Mouse (Mus musculus): Measurements from ENCODE around the gene Arhgap24. TPM values are rescaled to one million over a fixed set of nuclear protein-coding genes. Genes with fewer than 3 reads are reported as not detected.

The Arhgap24 gene
- total RNA-seq, 2 experiments from 2014 or later, result 0.17 TPM; not detected in 1

DNA sequence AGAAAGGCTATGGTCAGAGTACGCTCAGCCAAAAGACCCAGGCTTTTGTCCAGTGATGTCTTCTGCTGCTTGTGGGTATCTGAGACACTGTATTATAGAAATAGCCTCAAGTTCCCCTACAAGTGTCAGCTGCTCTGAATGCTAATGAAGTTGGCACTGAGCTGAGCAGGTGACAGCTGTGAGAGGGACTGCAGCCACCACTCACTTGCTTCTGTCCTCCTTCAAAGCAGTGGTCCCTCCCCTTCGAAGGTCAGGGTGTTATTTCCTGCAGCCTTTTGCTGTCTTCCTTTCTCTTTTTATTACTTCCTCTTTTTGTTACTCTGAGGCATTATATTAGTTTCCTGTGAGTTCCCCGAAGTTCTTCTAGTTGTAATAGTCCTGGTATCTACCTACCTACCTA lies 16.0 kb downstream of the Arhgap24 start:
- ATAC-seq (replicated peaks; ENCODE audit: low FRiP score, poor library complexity, severe bottlenecking), result no peak

- ATAC-seq (replicated peaks; ENCODE audit: low FRiP score, poor library complexity, severe bottlenecking), result no peak
These were observed 17.6 kb downstream of the Arhgap24 start for GRCm38 (mm10) chr5:102498747-102499146.

- ATAC-seq (replicated peaks; ENCODE audit: low FRiP score, poor library complexity, severe bottlenecking), result no peak
These were observed 21.1 kb downstream of the Arhgap24 start for GRCm38 (mm10) chr5:102502333-102502732.

- ATAC-seq (replicated peaks; ENCODE audit: low FRiP score, poor library complexity, severe bottlenecking), result no peak
These were observed 21.9 kb downstream of the Arhgap24 start for GRCm38 (mm10) chr5:102503066-102503465.

- no peak for ATAC-seq (replicated peaks; ENCODE audit: low FRiP score, poor library complexity, severe bottlenecking)
These were observed 22.7 kb downstream of the Arhgap24 start for GRCm38 (mm10) chr5:102503868-102504267.

DNA sequence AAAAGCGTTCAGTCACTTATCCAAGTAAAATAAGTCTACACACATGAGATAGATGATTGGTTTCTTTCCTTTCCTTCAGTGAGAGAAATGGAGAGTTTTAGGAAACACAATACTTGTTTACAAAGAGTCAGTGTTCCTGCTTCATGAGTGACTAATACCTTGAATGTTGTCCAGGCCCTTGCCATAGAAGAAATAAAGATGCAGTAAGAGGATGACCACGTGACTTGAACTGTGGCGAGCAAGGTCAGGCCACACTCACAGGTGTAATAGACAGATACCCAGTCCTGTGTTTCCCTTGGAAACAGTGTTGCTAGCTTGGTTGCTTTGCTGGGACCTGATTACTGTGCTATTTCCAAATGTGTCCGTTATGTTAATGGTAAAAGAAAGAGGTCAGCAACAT lies 23.4 kb downstream of the Arhgap24 start:
- no peak for ATAC-seq (replicated peaks; ENCODE audit: low FRiP score, poor library complexity, severe bottlenecking)

DNA sequence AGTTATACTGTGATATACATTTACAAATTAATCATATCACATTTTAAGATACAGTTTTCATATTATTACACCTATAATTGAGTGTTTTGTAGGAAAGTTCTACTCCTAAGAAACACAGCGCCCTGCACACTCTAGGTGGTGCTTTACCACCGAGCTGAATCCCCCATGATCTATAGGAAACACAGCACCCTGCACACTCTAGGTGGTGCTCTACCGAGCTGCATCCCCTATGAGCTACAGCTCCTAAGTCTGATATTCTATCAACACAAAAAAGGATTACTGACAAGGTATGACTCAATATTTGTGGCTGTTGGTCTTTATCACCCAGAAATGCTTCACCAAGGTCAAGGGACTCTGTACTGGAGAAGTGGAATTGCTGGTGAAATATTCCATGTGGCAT lies 27.0 kb downstream of the Arhgap24 start:
- no peak for ATAC-seq (replicated peaks; ENCODE audit: low FRiP score, poor library complexity, severe bottlenecking)

DNA sequence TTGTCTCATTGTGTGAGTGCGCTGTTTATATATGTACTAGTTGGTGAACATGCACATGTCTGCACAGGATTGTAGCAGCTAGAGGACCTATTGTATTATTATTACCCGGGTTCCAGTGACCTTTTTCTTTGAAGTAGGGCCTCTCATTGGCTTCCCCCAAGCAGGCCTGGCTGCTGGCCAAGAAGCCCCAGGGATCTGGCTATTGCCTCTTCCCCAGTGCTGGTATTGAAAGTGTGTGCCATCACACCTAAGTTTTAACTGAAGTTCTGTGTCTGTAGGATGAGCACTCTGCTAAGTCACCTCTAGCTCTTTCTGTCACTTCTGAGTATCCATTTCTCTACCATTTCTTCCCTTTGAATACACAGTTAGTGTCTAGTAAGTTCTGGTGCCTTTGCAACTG lies 28.2 kb downstream of the Arhgap24 start:
- no peak for ATAC-seq (replicated peaks; ENCODE audit: low FRiP score, poor library complexity, severe bottlenecking)

- ATAC-seq (replicated peaks; ENCODE audit: low FRiP score, poor library complexity, severe bottlenecking), result no peak
These were observed 30.5 kb downstream of the Arhgap24 start for GRCm38 (mm10) chr5:102511651-102512050.

DNA sequence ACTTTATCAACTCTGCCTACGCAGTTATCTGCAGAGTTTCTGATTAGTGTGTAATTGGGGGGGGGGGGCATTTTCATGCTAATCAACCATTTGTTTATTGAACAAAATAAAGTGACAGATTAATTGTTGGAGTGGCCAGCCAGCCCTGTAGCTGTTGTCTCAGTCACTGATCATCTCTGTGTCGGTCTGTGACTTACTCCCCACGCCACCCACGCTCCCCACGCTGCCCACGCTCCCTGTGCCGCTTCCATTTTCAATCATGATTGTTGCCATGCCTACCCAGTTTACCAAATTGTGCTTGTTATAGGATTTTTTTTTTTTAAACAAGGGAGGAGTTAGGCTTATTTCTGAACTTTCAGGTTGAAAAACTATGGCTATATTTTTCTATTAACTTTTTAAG lies 34.3 kb downstream of the Arhgap24 start:
- ATAC-seq (replicated peaks; ENCODE audit: low FRiP score, poor library complexity, severe bottlenecking), result no peak

DNA sequence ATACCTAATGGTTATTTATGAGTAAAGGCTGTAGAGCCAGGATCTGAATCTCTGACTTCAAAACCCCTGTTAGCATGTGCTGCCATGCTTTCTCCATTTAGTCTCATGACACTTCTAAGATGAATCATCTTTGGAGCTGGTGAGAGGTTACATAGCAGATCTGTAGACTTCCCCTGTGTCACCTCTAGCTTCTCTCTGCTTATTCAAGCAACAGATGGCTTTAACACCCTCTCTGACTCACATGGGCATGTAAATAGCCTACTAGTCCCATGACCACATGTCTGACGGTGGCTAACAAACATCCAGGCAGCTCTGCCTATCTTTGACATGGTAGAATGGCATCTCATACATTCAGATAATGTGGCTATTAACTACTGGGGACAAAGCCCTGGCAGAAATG lies 39.3 kb downstream of the Arhgap24 start:
- ATAC-seq (replicated peaks; ENCODE audit: low FRiP score, poor library complexity, severe bottlenecking), result no peak

DNA sequence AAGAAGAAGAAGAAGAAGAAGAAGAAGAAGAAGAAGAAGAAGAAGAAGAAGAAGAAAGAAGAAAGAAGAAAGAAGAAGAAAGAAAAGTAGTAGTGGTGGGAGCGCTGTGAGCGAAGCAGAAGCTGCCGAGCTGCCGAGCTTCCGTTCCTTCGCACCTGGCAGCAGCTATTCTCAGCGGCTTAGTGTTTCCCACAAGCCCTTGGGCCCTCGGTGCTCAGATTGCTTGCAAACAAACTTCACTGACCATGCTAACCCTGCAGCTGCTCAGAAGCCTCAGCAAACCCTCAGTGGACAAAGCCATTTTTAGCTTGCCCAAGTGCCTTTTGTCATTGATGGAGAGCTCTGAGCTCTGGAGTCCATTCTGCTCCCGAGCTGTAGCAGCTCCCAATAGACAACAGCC lies 54.1 kb downstream of the Arhgap24 start:
- no peak for ATAC-seq (replicated peaks; ENCODE audit: low FRiP score, poor library complexity, severe bottlenecking)

DNA sequence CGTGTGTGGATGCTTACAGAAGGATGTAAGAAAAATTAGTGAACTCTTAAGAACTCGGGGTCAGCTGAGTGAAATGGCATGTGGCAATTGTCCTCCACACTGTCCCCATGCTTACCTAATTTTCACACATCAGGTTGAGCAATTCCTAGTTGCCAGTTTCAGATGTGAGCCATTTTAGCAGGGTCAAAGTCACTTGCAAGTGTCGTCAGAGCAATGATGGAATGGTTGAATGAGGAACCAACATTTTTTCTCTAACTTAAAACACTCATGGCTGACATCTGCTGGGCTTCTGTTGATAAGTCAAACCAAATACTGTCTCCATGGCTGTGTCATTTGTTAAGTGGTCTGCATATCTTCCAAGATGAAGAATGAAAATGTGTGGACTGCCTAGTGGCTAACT lies 56.6 kb downstream of the Arhgap24 start:
- ATAC-seq (replicated peaks; ENCODE audit: low FRiP score, poor library complexity, severe bottlenecking), result no peak

GRCm38 (mm10) chr5:102546296-102546695 lies 65.1 kb downstream of the Arhgap24 start:
- ATAC-seq (replicated peaks; ENCODE audit: low FRiP score, poor library complexity, severe bottlenecking), result no peak

- no peak for ATAC-seq (replicated peaks; ENCODE audit: low FRiP score, poor library complexity, severe bottlenecking)
These were observed 66.6 kb downstream of the Arhgap24 start for GRCm38 (mm10) chr5:102547786-102548185.

DNA sequence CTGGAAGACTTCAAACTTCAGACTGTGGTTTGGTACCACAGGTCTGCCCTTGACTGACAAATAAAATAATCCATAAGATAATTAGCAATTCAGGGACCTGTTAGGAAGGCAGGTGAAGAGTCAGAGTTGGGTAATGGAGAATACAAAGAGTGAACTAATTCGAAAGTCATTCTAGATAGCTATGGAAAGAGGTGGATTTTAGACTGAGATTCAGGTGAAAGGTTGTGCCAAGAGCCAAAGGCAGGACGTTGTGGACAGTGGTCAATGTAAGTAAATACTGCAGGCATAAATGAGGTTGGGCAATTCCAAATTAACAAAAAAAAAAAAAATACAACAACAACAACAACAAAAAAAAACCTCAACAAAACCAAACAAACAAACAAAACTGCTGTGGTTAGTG lies 67.2 kb downstream of the Arhgap24 start:
- ATAC-seq (replicated peaks; ENCODE audit: low FRiP score, poor library complexity, severe bottlenecking), result no peak

- no peak for ATAC-seq (replicated peaks; ENCODE audit: low FRiP score, poor library complexity, severe bottlenecking)
These were observed 69.0 kb downstream of the Arhgap24 start for GRCm38 (mm10) chr5:102550211-102550610.

GRCm38 (mm10) chr5:102550870-102551637 lies 69.9 kb downstream of the Arhgap24 start:
- no peak for ATAC-seq (replicated peaks; ENCODE audit: low FRiP score, poor library complexity, severe bottlenecking)

DNA sequence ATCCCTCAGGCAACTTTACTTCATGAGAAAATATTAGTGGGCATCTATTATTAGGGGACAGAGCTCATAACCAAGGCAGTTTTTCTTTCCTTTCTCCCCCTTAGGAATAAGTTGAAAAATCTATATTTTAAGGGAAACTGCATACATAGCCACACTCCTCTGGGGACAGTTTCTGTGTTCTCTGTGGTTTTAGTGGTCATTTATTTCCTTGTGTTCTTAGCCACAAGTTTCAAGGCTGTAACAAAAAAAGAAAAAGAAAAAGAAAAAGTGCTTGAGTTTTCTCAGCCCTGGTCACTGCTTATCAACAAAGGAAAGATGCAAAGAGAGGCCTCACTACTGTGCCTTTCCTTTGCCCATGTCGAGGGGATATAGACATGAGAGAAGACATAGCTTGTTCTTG lies 71.3 kb downstream of the Arhgap24 start:
- ATAC-seq (replicated peaks; ENCODE audit: low FRiP score, poor library complexity, severe bottlenecking), result no peak

DNA sequence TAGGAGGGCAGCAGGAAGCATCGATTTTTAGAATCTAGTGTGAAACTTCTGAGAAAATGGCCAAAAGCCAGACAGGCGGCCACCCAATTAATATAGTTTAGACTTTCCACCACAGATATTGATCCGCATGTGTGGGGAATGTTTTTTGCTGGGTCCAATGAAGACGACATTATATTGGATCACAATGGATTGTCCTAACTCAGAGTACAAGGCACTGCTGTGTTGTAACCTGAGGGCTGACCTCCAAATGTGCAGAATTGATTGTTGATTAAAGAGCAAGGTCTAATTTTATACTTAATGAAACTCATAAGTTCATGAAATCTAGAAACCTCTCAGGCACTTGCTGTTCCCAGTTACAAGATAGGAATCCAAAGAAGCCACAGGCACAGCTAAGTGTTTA lies 74.8 kb downstream of the Arhgap24 start:
- ATAC-seq (replicated peaks; ENCODE audit: low FRiP score, poor library complexity, severe bottlenecking), result no peak

GRCm38 (mm10) chr5:102560270-102560669 lies 79.1 kb downstream of the Arhgap24 start:
- ATAC-seq (replicated peaks; ENCODE audit: low FRiP score, poor library complexity, severe bottlenecking), result no peak

GRCm38 (mm10) chr5:102563971-102564370 lies 82.8 kb downstream of the Arhgap24 start:
- no peak for ATAC-seq (replicated peaks; ENCODE audit: low FRiP score, poor library complexity, severe bottlenecking)

All from erythroblast, adult 5-6 weeks (primary cell).